Mouse (Mus musculus) liver, embryonic 14 days (tissue): ENCODE data around the gene Gm8922. TPM values are rescaled to one million over a fixed set of nuclear protein-coding genes. Genes with fewer than 3 reads are reported as not detected.

Experiments
- polyA plus RNA-seq: library from polyadenylated mRNA; depleted of rRNA; stranded (reverse); fragments of >200 nt; gene quantifications from 2 replicates; pipeline ENCODE4 v1.2.3, GENCODE M21; 2012; rRNA removed

Gene Gm8922
- not detected in 2 replicates for polyA plus RNA-seq

GRCm38 (mm10) chr5:11681659-11682058 lies at the start of gene Gm8922:
Gene Gm8922 (plus strand): TSS chr5:11681959.

Other genes starting within 250 kb of the Gm8922 start
- not detected in 2 replicates for gene Gm8906, start 179.3 kb upstream of the Gm8922 start, polyA plus RNA-seq
- gene Gm6460, start 87.0 kb upstream of the Gm8922 start, polyA plus RNA-seq = not detected in 2 replicates
- gene Gm8926, start 88.6 kb downstream of the Gm8922 start, polyA plus RNA-seq = not detected in 2 replicates
- gene Gm6465, start 163.6 kb downstream of the Gm8922 start, polyA plus RNA-seq = not detected in 2 replicates
- gene 4933402N22Rik, start 236.1 kb downstream of the Gm8922 start, polyA plus RNA-seq = not detected in 2 replicates